Comparison of ENCODE assay signal across 21 mouse cellular contexts in the genomic region with DNA sequence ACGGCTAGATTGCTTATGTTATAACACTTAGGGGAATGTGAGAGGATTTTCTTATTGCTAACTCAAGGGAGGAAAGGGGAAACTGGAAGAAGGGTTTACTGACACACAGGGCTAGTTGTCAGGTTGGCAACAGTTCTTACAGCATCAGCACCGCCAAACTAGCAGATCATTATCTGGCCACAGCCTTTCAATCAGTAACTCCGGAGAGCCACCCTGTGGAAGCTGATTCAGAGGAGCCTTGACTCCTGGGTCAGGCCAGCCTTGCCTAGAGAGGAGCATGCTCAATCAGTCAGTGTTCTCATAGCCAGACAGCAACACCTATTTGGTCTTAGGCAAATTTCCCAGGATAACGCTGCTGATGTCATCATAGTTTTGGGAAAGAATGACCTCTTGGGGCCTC. TPM values are rescaled to one million over a fixed set of nuclear protein-coding genes. Genes with fewer than 3 reads are reported as not detected.
"Had no signal": no experiment of that assay in that cellular context is flagged by ENCODE, and none has a peak within 500 bp of the region (broad histone marks: within the 10 kb centered on the region; RNA-seq: fewer than 3 reads in every experiment).

No protein-coding gene starts in this region.

- H3K9me3 ChIP-seq: hindbrain, embryonic 15.5 days; limb, embryonic 15.5 days; liver, embryonic 15.5 days; midbrain, embryonic 10.5 days; midbrain, embryonic 15.5 days; neural tube, embryonic 13.5 days had no signal

- H3K27me3 ChIP-seq: liver, embryonic 15.5 days; midbrain, embryonic 15.5 days; neural tube, embryonic 13.5 days had no signal

- H3K36me3 ChIP-seq: hindbrain, embryonic 15.5 days; limb, embryonic 15.5 days; liver, embryonic 15.5 days; midbrain, embryonic 10.5 days; midbrain, embryonic 15.5 days; neural tube, embryonic 13.5 days had no signal

- H3K4me3 ChIP-seq: hindbrain, embryonic 15.5 days; limb, embryonic 15.5 days; liver, embryonic 15.5 days; midbrain, embryonic 10.5 days; midbrain, embryonic 15.5 days; neural tube, embryonic 13.5 days had no signal

- H3K4me1 ChIP-seq: limb, embryonic 15.5 days; liver, embryonic 15.5 days; midbrain, embryonic 15.5 days had no signal

- DNase-seq: lung, embryonic 14.5 days; lung, postnatal 10 days; lung, postnatal 4 days; retina, postnatal 1 day; right cerebral cortex, postnatal 4 days; spleen, adult 18-20 months; thymus, adult 18-20 months; thymus, postnatal 14 days had no signal

- ATAC-seq: intestine, embryonic 16.5 days; midbrain, embryonic 15.5 days had no signal

- H3K27ac ChIP-seq: hindbrain, embryonic 15.5 days; limb, embryonic 15.5 days; liver, embryonic 15.5 days; midbrain, embryonic 10.5 days; midbrain, embryonic 15.5 days; neural tube, embryonic 13.5 days had no signal

- H3K4me2 ChIP-seq: hindbrain, embryonic 15.5 days; limb, embryonic 15.5 days; liver, embryonic 15.5 days; lung, embryonic 14.5 days; midbrain, embryonic 15.5 days; neural tube, embryonic 13.5 days had no signal

- H3K9ac ChIP-seq: hindbrain, embryonic 15.5 days; limb, embryonic 15.5 days; liver, embryonic 15.5 days; lung, embryonic 14.5 days; midbrain, embryonic 15.5 days; neural tube, embryonic 13.5 days had no signal

RNA-seq across cellular contexts. Expression of gene Il9, which starts 20.6 kb away (rescaled TPM):
- total RNA-seq: layer of hippocampus, postnatal 25 days; left cerebral cortex, adult 8-10 months; left cerebral cortex, postnatal 25 days; megakaryocyte, adult 5-6 weeks had no signal
- polyA plus RNA-seq: hindbrain, embryonic 15.5 days; intestine, embryonic 16.5 days; limb, embryonic 11.5 days; limb, embryonic 15.5 days; liver, embryonic 15.5 days; lung, embryonic 14.5 days; midbrain, embryonic 10.5 days; midbrain, embryonic 15.5 days; neural tube, embryonic 13.5 days; stomach, embryonic 14.5 days had no signal

RNA-seq across cellular contexts. Expression of gene Slc25a48, which starts 23.3 kb away (rescaled TPM):
- total RNA-seq: layer of hippocampus, postnatal 25 days; megakaryocyte, adult 5-6 weeks had no signal
- polyA plus RNA-seq: hindbrain, embryonic 15.5 days; intestine, embryonic 16.5 days; limb, embryonic 11.5 days; midbrain, embryonic 10.5 days; midbrain, embryonic 15.5 days; neural tube, embryonic 13.5 days had no signal

RNA-seq across cellular contexts. Expression of gene Gm3045, which starts 35.1 kb away (rescaled TPM):
- total RNA-seq: layer of hippocampus, postnatal 25 days; left cerebral cortex, adult 8-10 months; left cerebral cortex, postnatal 25 days; megakaryocyte, adult 5-6 weeks had no signal
- polyA plus RNA-seq: hindbrain, embryonic 15.5 days; intestine, embryonic 16.5 days; limb, embryonic 11.5 days; liver, embryonic 15.5 days; lung, embryonic 14.5 days; midbrain, embryonic 10.5 days; midbrain, embryonic 15.5 days; neural tube, embryonic 13.5 days; stomach, embryonic 14.5 days had no signal
